Mouse (Mus musculus) liver, embryonic 12.5 days (tissue): ENCODE measurements at regions not wholly inside any gene's neighbourhood (a gene's known extent, or its start where the extent isn't known, plus 50 kb on each side); places are given as distances from the start of the nearest gene placed in this dataset.

Experiments
- ATAC-seq: fragments of 200-750 bp; cut with Nextera tagmentation; 2 replicates; pipeline ENCODE4 v1.8.0; 2017; ENCODE audit warnings: moderate number of reproducible peaks, mild to moderate bottlenecking, moderate library complexity
- H3K27ac ChIP-seq: fragments of 300-500 bp; sonication (generic); 2 replicates; pipeline ENCODE4 v1.5.1; 2016; ENCODE audit warnings: mild to moderate bottlenecking
- H3K27me3 ChIP-seq: fragments of 300-500 bp; sonication (generic); replicated peaks from 2 replicates; pipeline ENCODE4 v1.6.1; 2016; ENCODE audit warnings: mild to moderate bottlenecking, moderate library complexity
- H3K36me3 ChIP-seq: fragments of 300-500 bp; sonication (generic); 2 replicates; pipeline ENCODE4 v1.6.1; 2016; ENCODE audit warnings: mild to moderate bottlenecking, moderate library complexity
- H3K4me1 ChIP-seq: fragments of 300-500 bp; sonication (generic); 2 replicates; pipeline ENCODE4 v1.6.1; 2016
- H3K4me2 ChIP-seq: fragments of 300-500 bp; sonication (generic); 2 replicates; pipeline ENCODE4 v1.6.1; 2016; ENCODE audit warnings: mild to moderate bottlenecking, moderate library complexity
- H3K4me3 ChIP-seq: fragments of 300-500 bp; sonication (generic); 2 replicates; pipeline ENCODE4 v1.5.1; 2016; ENCODE audit warnings: mild to moderate bottlenecking, moderate library complexity
- H3K9ac ChIP-seq: fragments of 300-500 bp; sonication (generic); 2 replicates; pipeline ENCODE4 v1.6.1; 2016; ENCODE audit warnings: mild to moderate bottlenecking, moderate library complexity
- H3K9me3 ChIP-seq: fragments of 300-500 bp; sonication (generic); replicated peaks from 2 replicates; pipeline ENCODE4 v1.6.1; 2016; ENCODE audit warnings: mild to moderate bottlenecking, moderate library complexity
- WGBS: fragments of 180-500 bp; shearing (Covaris S2); methylation state at CpG from one replicate; pipeline ENCODE4 v1.1.7; 2016; ENCODE audit not compliant: insufficient replicate concordance; 5-methylcytosine and 5-hydroxymethylcytosine counted together

- 73% methylated on average over 10 of the region's 10 CpGs for WGBS
These were observed 305.0 kb upstream of the Adgrl2 start for GRCm38 (mm10) chr3:149295257-149295831.

GRCm38 (mm10) chr3:149294445-149294844 lies 304.1 kb upstream of the Adgrl2 start:
- H3K27me3 ChIP-seq = no peaks in the 10 kb centered on the region
- H3K36me3 ChIP-seq = no peaks in the 10 kb centered on the region
- no peak overlapping the region for H3K4me2 ChIP-seq
- no peak overlapping the region for H3K9ac ChIP-seq
- H3K4me1 ChIP-seq = no peaks in the 10 kb centered on the region
- WGBS = 54% methylated on average over 4 of the region's 4 CpGs
- ATAC-seq = no peak
- H3K9me3 ChIP-seq = no peaks in the 10 kb centered on the region
- no peak overlapping the region for H3K4me3 ChIP-seq
- H3K27ac ChIP-seq = no peak overlapping the region

More at GRCm38 (mm10) chr3:149295257-149295831, 305.0 kb upstream of the Adgrl2 start:
- Histone ChIP-seq H3K9me3 (no peaks in the 10 kb centered on the region), H3K4me2 (no peak overlapping the region), H3K36me3 (no peaks in the 10 kb centered on the region), H3K4me1 (no peaks in the 10 kb centered on the region), H3K27me3 (no peaks in the 10 kb centered on the region), H3K9ac (no peak overlapping the region), H3K4me3 (no peak overlapping the region), H3K27ac (no peak overlapping the region)
- ATAC-seq = no peak

GRCm38 (mm10) chr3:149292459-149292858 lies 302.1 kb upstream of the Adgrl2 start:
- H3K27ac ChIP-seq = no peak overlapping the region
- WGBS = 76% methylated on average over 3 of the region's 3 CpGs
- ATAC-seq = no peak
- no peak overlapping the region for H3K9ac ChIP-seq
- H3K36me3 ChIP-seq = no peaks in the 10 kb centered on the region
- no peaks in the 10 kb centered on the region for H3K4me1 ChIP-seq
- no peaks in the 10 kb centered on the region for H3K9me3 ChIP-seq
- H3K4me3 ChIP-seq = no peak overlapping the region
- H3K27me3 ChIP-seq = no peaks in the 10 kb centered on the region
- no peak overlapping the region for H3K4me2 ChIP-seq

GRCm38 (mm10) chr3:149291473-149291872 lies 301.1 kb upstream of the Adgrl2 start:
- ATAC-seq = no peak

GRCm38 (mm10) chr3:149290228-149290627 lies 299.9 kb upstream of the Adgrl2 start:
- no peaks in the 10 kb centered on the region for H3K4me1 ChIP-seq
- H3K9me3 ChIP-seq = no peaks in the 10 kb centered on the region
- ATAC-seq = no peak
- H3K4me3 ChIP-seq = no peak overlapping the region
- no peaks in the 10 kb centered on the region for H3K36me3 ChIP-seq
- H3K4me2 ChIP-seq = no peak overlapping the region
- no peak overlapping the region for H3K27ac ChIP-seq
- no peak overlapping the region for H3K9ac ChIP-seq
- 45% methylated on average over 8 of the region's 8 CpGs for WGBS
- no peaks in the 10 kb centered on the region for H3K27me3 ChIP-seq

More at GRCm38 (mm10) chr3:149291473-149291872, 301.1 kb upstream of the Adgrl2 start:
- Histone ChIP-seq H3K9me3 (no peaks in the 10 kb centered on the region), H3K4me2 (no peak overlapping the region), H3K36me3 (no peaks in the 10 kb centered on the region), H3K4me3 (no peak overlapping the region), H3K4me1 (no peaks in the 10 kb centered on the region), H3K9ac (no peak overlapping the region), H3K27ac (no peak overlapping the region), H3K27me3 (no peaks in the 10 kb centered on the region)
- WGBS = 67% methylated on average over 7 of the region's 7 CpGs

GRCm38 (mm10) chr3:149287080-149287479 lies 296.7 kb upstream of the Adgrl2 start:
- Histone ChIP-seq H3K27me3 (no peaks in the 10 kb centered on the region), H3K27ac (no peak overlapping the region), H3K9me3 (no peaks in the 10 kb centered on the region), H3K4me3 (no peak overlapping the region), H3K4me1 (no peaks in the 10 kb centered on the region), H3K36me3 (no peaks in the 10 kb centered on the region), H3K9ac (no peak overlapping the region), H3K4me2 (no peak overlapping the region)
- no peak for ATAC-seq
- 79% methylated on average over 4 of the region's 4 CpGs for WGBS

GRCm38 (mm10) chr3:149284976-149285375 lies 294.6 kb upstream of the Adgrl2 start:
- Histone ChIP-seq H3K4me2 (no peak overlapping the region), H3K4me1 (no peaks in the 10 kb centered on the region), H3K9me3 (no peaks in the 10 kb centered on the region), H3K27ac (no peak overlapping the region), H3K4me3 (no peak overlapping the region), H3K9ac (no peak overlapping the region), H3K27me3 (no peaks in the 10 kb centered on the region), H3K36me3 (no peaks in the 10 kb centered on the region)
- WGBS = 66% methylated on average over 4 of the region's 4 CpGs
- ATAC-seq = no peak

GRCm38 (mm10) chr3:149280807-149281789 lies 290.7 kb upstream of the Adgrl2 start:
- H3K9ac ChIP-seq = no peak overlapping the region
- H3K4me3 ChIP-seq = no peak overlapping the region
- no peaks in the 10 kb centered on the region for H3K9me3 ChIP-seq
- H3K27me3 ChIP-seq = no peaks in the 10 kb centered on the region
- no peaks in the 10 kb centered on the region for H3K36me3 ChIP-seq
- WGBS = 48% methylated on average over 9 of the region's 9 CpGs
- no peak overlapping the region for H3K27ac ChIP-seq
- no peaks in the 10 kb centered on the region for H3K4me1 ChIP-seq
- H3K4me2 ChIP-seq = no peak overlapping the region
- ATAC-seq = no peak

GRCm38 (mm10) chr3:149279338-149279737 lies 289.0 kb upstream of the Adgrl2 start:
- Histone ChIP-seq H3K4me1 (peaks cover 5% of the 10 kb centered on the region), H3K36me3 (no peaks in the 10 kb centered on the region), H3K27me3 (no peaks in the 10 kb centered on the region), H3K4me3 (no peak overlapping the region), H3K9me3 (no peaks in the 10 kb centered on the region), H3K27ac (no peak overlapping the region), H3K4me2 (no peak overlapping the region), H3K9ac (no peak overlapping the region)
- WGBS = 74% methylated on average over 6 of the region's 6 CpGs
- ATAC-seq = no peak

- H3K4me1 ChIP-seq = peaks cover 10% of the 10 kb centered on the region
- H3K27ac ChIP-seq = no peak overlapping the region
- H3K9ac ChIP-seq = no peak overlapping the region
- H3K27me3 ChIP-seq = no peaks in the 10 kb centered on the region
- H3K9me3 ChIP-seq = no peaks in the 10 kb centered on the region
- no peak for ATAC-seq
- no peak overlapping the region for H3K4me3 ChIP-seq
- 44% methylated on average over 3 of the region's 3 CpGs for WGBS
- H3K4me2 ChIP-seq = no peak overlapping the region
- H3K36me3 ChIP-seq = no peaks in the 10 kb centered on the region
These were observed 287.5 kb upstream of the Adgrl2 start for GRCm38 (mm10) chr3:149277812-149278211.

GRCm38 (mm10) chr3:149275478-149276132 lies 285.2 kb upstream of the Adgrl2 start:
- Histone ChIP-seq H3K9me3 (no peaks in the 10 kb centered on the region), H3K9ac (no peak overlapping the region), H3K4me1 (peaks cover 10% of the 10 kb centered on the region), H3K27me3 (no peaks in the 10 kb centered on the region), H3K4me3 (no peak overlapping the region), H3K27ac (no peak overlapping the region), H3K4me2 (no peak overlapping the region), H3K36me3 (no peaks in the 10 kb centered on the region)
- 55% methylated on average over 6 of the region's 6 CpGs for WGBS
- ATAC-seq = no peak

- Histone ChIP-seq H3K9me3 (no peaks in the 10 kb centered on the region), H3K9ac (no peak overlapping the region), H3K36me3 (no peaks in the 10 kb centered on the region), H3K27me3 (no peaks in the 10 kb centered on the region), H3K4me2 (no peak overlapping the region), H3K4me1 (peaks cover 10% of the 10 kb centered on the region), H3K27ac (no peak overlapping the region), H3K4me3 (no peak overlapping the region)
- no peak for ATAC-seq
- WGBS = 62% methylated on average over 5 of the region's 5 CpGs
These were observed 284.6 kb upstream of the Adgrl2 start for GRCm38 (mm10) chr3:149274987-149275386.
